In genomic region chr5:36368511-36369135, GRCm38 (mm10) we compare ENCODE assay signal across 12 mouse cellular contexts. TPM values are rescaled to one million over a fixed set of nuclear protein-coding genes. Genes with fewer than 3 reads are reported as not detected.
DNase-seq lines count a peak whose midpoint lies in the region; ATAC-seq and TF ChIP-seq lines count a peak whose summit lies in the region.
"Had no signal": no experiment of that assay in that cellular context is flagged by ENCODE, and none has a peak within 500 bp of the region (broad histone marks: within the 10 kb centered on the region; RNA-seq: fewer than 3 reads in every experiment).

No protein-coding gene starts in this region.

- H3K36me3 ChIP-seq in intestine, embryonic 15.5 days: no peaks in the 10 kb centered on the region
- H3K36me3 ChIP-seq in intestine, embryonic 16.5 days (ENCODE audit: control insufficient read depth, insufficient read depth, low read length): no peaks in the 10 kb centered on the region
- no peaks in the 10 kb centered on the region for H3K36me3 ChIP-seq in small intestine, adult 2 months (ENCODE audit: control insufficient read depth, insufficient read depth, low read length)

- no peaks in the 10 kb centered on the region for H3K27me3 ChIP-seq in intestine, embryonic 15.5 days (replicated peaks)
- no peaks in the 10 kb centered on the region for H3K27me3 ChIP-seq in intestine, embryonic 16.5 days (replicated peaks; ENCODE audit: control insufficient read depth, insufficient read depth, low read length)
- no peaks in the 10 kb centered on the region for H3K27me3 ChIP-seq in small intestine, adult 2 months (ENCODE audit: control insufficient read depth, insufficient read depth, low read length)

- H3K27ac ChIP-seq in gastrocnemius, adult 2 months: peak overlapping the region; percentile 92
- peak overlapping the region; percentile 22; the same call in 1 of the 2 replicates for H3K27ac ChIP-seq in intestine, embryonic 15.5 days
- H3K27ac ChIP-seq in intestine, embryonic 16.5 days (ENCODE audit: low read length): no peak overlapping the region
- peak overlapping the region; percentile 32; the same call in 1 of the 2 replicates for H3K27ac ChIP-seq in small intestine, adult 2 months (ENCODE audit: insufficient read depth, low read depth, low read length)

- no peak for TF ChIP-seq POLR2A in small intestine, adult 2 months (IDR thresholded peaks at IDR 0.05; ENCODE audit: low read depth, low read length)

- H3K4me3 ChIP-seq in gastrocnemius, adult 2 months: no peak overlapping the region
- no peak overlapping the region for H3K4me3 ChIP-seq in intestine, embryonic 15.5 days (replicated peaks)
- H3K4me3 ChIP-seq in intestine, embryonic 16.5 days (ENCODE audit: low read length): no peak overlapping the region
- H3K4me3 ChIP-seq in small intestine, adult 2 months (ENCODE audit: low read depth, low read length): no peak overlapping the region

- no peaks in the 10 kb centered on the region for H3K9me3 ChIP-seq in intestine, embryonic 15.5 days
- no peaks in the 10 kb centered on the region for H3K9me3 ChIP-seq in intestine, embryonic 16.5 days (ENCODE audit: control insufficient read depth, low read length)

- ATAC-seq in intestine, embryonic 15.5 days: no peak
- ATAC-seq in intestine, embryonic 16.5 days: no peak
- ATAC-seq: lung, postnatal 0 days had no signal

- no peak overlapping the region for H3K9ac ChIP-seq in intestine, embryonic 15.5 days
- H3K9ac ChIP-seq in intestine, embryonic 16.5 days (ENCODE audit: low read depth, low read length): no peak overlapping the region

- no peak overlapping the region for H3K4me2 ChIP-seq in intestine, embryonic 15.5 days (replicated peaks)
- no peak overlapping the region for H3K4me2 ChIP-seq in intestine, embryonic 16.5 days (ENCODE audit: low read depth, low read length)
- H3K4me2 ChIP-seq: liver, embryonic 11.5 days had no signal

- H3K4me1 ChIP-seq in intestine, embryonic 15.5 days (replicated peaks): peaks cover 48% of the 10 kb centered on the region
- H3K4me1 ChIP-seq in intestine, embryonic 16.5 days (ENCODE audit: control insufficient read depth, insufficient read depth, low read length): peaks cover 56% of the 10 kb centered on the region
- peaks cover 56% of the 10 kb centered on the region for H3K4me1 ChIP-seq in small intestine, adult 2 months (ENCODE audit: control insufficient read depth, insufficient read depth, insufficient read length, low read length)

- intact Hi-C loops in gastrocnemius, adult 2 months (cut with DNase I): no loop called here
- intact Hi-C loops in gastrocnemius, postnatal 36 days (cut with DNase I): no loop called here

- DNase-seq in gastrocnemius, adult 2 months: peak; percentile 61
- DNase-seq in gastrocnemius, postnatal 36 days: no peak
- peak; percentile 18 for DNase-seq in thymus, postnatal 4 days
- DNase-seq in thymus, postnatal 36 days: no peak
- no peak for DNase-seq in frontal cortex, postnatal 25 days (ENCODE audit: low spot score in 2 of 2)
- DNase-seq: gastrocnemius, postnatal 10 days had no signal

- no peak for TF ChIP-seq CTCF in gastrocnemius, adult 2 months (IDR thresholded peaks at IDR 0.05)
- no peak for TF ChIP-seq CTCF in small intestine, adult 2 months (IDR thresholded peaks at IDR 0.05; ENCODE audit: extremely low read depth, insufficient read length, insufficient replicate concordance, low read depth, low read length)

- 77% methylated on average over 7 of the region's 7 CpGs for WGBS in intestine, embryonic 15.5 days
- WGBS in intestine, embryonic 16.5 days: 77% methylated on average over 7 of the region's 7 CpGs
- WGBS in small intestine, adult 2 months: 50% methylated on average over 7 of the region's 7 CpGs

RNA-seq across cellular contexts. Expression of gene Sorcs2, which starts 29.3 kb away (rescaled TPM):
- 1 to 10 TPM in 1 of 2 experiments, under 1 TPM in 1; 0.94 to 2.3 TPM for total RNA-seq in gastrocnemius, adult 2 months (2021)
- 1 to 10 TPM; 3.4 to 3.5 TPM for total RNA-seq in gastrocnemius, postnatal 36 days (2021)
- polyA plus RNA-seq in intestine, embryonic 15.5 days (2015; fragmentation: Nextera tagmentation; extraction: Ambion mirVana): 9.6 and 10.8 TPM in 2 replicates
- 8.3 and 8.8 TPM in 2 replicates for polyA plus RNA-seq in intestine, embryonic 16.5 days (2015; fragmentation: Nextera tagmentation; extraction: Ambion mirVana)
- 3.3 and 5.9 TPM in 2 replicates for polyA plus RNA-seq in small intestine, adult 2 months (2012; rRNA removed)
- total RNA-seq: common myeloid progenitor, adult 5-6 weeks had no signal

Comparison
In these comparisons a context has a peak if more than half of its experiments do, and no peak if none do; other contexts are left out.
1. DNase-seq: peak in gastrocnemius, adult 2 months (single experiment) and thymus, postnatal 4 days (single experiment); none in gastrocnemius, postnatal 36 days (0 of 2), thymus, postnatal 36 days (0 of 2) and frontal cortex, postnatal 25 days (0 of 2).